ENCODE assay signal across 8 mouse cellular contexts in the genomic region with DNA sequence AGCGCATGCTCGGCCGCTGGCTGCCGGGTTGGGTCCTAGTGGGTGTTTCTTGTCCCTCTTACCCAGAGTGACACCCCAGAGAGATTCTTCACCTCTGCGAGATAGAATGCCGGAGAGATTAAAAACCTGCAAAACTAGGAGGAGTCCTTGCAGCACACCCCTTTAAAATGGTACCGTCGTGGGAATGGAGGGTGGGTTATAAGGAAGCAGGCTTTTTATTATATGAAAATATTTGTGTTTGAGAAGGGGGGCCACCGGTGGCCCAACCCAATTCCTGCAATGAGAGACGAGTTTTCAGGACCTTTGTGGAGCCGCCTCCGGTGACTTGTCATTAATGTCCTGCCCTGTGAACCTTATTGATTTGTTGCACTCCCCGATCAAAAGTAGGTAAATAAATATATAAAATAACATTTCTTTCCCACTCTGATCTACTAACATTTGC. TPM values are rescaled to one million over a fixed set of nuclear protein-coding genes. Genes with fewer than 3 reads are reported as not detected.
A peak's percentile ranks its signal among the peaks of the same experiment; 100 is the strongest.
DNase-seq lines count a peak whose midpoint lies in the region; ATAC-seq and TF ChIP-seq lines count a peak whose summit lies in the region.

A gene (minus strand): TSS at position 172 of the 442 bp plus-strand sequence.

- peak within 1 kb of the TSS; percentile 88 for H3K4me2 ChIP-seq in heart, embryonic 11.5 days
- peak within 1 kb of the TSS; percentile 62 for H3K4me2 ChIP-seq in midbrain, postnatal 0 days (ENCODE audit: low read depth, low read length, poor library complexity, severe bottlenecking)

- peak within 1 kb of the TSS; percentile 92 for H3K27ac ChIP-seq in brown adipose tissue, adult 24 weeks (replicated peaks; ENCODE audit: low read depth, low read length)
- H3K27ac ChIP-seq in heart, embryonic 11.5 days (ENCODE audit: low read depth, low read length) = peak within 1 kb of the TSS; percentile 97
- peak within 1 kb of the TSS; percentile 58 for H3K27ac ChIP-seq in midbrain, postnatal 0 days (ENCODE audit: low read depth, low read length)

- H3K4me1 ChIP-seq in brown adipose tissue, adult 24 weeks (ENCODE audit: control insufficient read depth, insufficient read depth, insufficient read length, low read length) = peaks cover 9% of the 10 kb centered on the region
- peaks cover 3% of the 10 kb centered on the region; the same call in 1 of the 2 replicates for H3K4me1 ChIP-seq in heart, embryonic 11.5 days (ENCODE audit: control insufficient read depth, insufficient read depth, low read length)
- peaks cover 3% of the 10 kb centered on the region; the same call in 1 of the 2 replicates for H3K4me1 ChIP-seq in midbrain, postnatal 0 days (ENCODE audit: insufficient read depth, low read length)

- 2% methylated on average over 13 of the region's 13 CpGs for WGBS in heart, embryonic 11.5 days (ENCODE audit: insufficient replicate concordance)
- WGBS in midbrain, postnatal 0 days = under 1% methylated on average over 13 of the region's 13 CpGs

- H3K9ac ChIP-seq in heart, embryonic 11.5 days (ENCODE audit: low read depth, low read length) = peak within 1 kb of the TSS; percentile 85
- peak within 1 kb of the TSS; percentile 62 for H3K9ac ChIP-seq in midbrain, postnatal 0 days (replicated peaks; ENCODE audit: low read length, poor library complexity, severe bottlenecking)

- peak within 1 kb of the TSS; percentile 90 for H3K4me3 ChIP-seq in brown adipose tissue, adult 24 weeks (ENCODE audit: insufficient read depth, low read depth, low read length)
- H3K4me3 ChIP-seq in heart, embryonic 11.5 days (ENCODE audit: low read depth, low read length) = peak within 1 kb of the TSS; percentile 73
- H3K4me3 ChIP-seq in midbrain, postnatal 0 days (ENCODE audit: low read depth, low read length) = peak within 1 kb of the TSS; percentile 63

- DNase-seq in left cerebral cortex, adult 18-20 months (ENCODE audit: low spot score in 2 of 2) = no peak
- no peak for DNase-seq in left cerebral cortex, adult 11 months (ENCODE audit: low spot score)
- DNase-seq in layer of hippocampus, postnatal 36 days = no peak
- DNase-seq in midbrain, postnatal 0 days (ENCODE audit: low spot score) = no peak
- no peak for DNase-seq in right cerebral cortex, adult 18-20 months
- no peak for DNase-seq in cerebellum, postnatal 14 days

- no peaks in the 10 kb centered on the region for H3K9me3 ChIP-seq in heart, embryonic 11.5 days (replicated peaks; ENCODE audit: control insufficient read depth, low read length)
- no peaks in the 10 kb centered on the region for H3K9me3 ChIP-seq in midbrain, postnatal 0 days (ENCODE audit: low read length)

- H3K27me3 ChIP-seq in heart, embryonic 11.5 days (ENCODE audit: control insufficient read depth, insufficient read depth, low read length) = no peaks in the 10 kb centered on the region
- H3K27me3 ChIP-seq in midbrain, postnatal 0 days (ENCODE audit: insufficient read depth, low read length) = no peaks in the 10 kb centered on the region

- no peak for TF ChIP-seq CTCF in midbrain, postnatal 0 days (IDR thresholded peaks at IDR 0.05)

- H3K36me3 ChIP-seq in heart, embryonic 11.5 days (ENCODE audit: control insufficient read depth, insufficient read depth, low read length) = peaks cover 3% of the 10 kb centered on the region
- H3K36me3 ChIP-seq in midbrain, postnatal 0 days (ENCODE audit: insufficient read depth, low read length) = no peaks in the 10 kb centered on the region

- ATAC-seq in heart, embryonic 11.5 days (replicated peaks; ENCODE audit: insufficient number of reproducible peaks, low FRiP score, low TSS enrichment) = no peak
- no peak for ATAC-seq in midbrain, postnatal 0 days (ENCODE audit: low FRiP score)

RNA-seq across cellular contexts. Expression of the gene that starts here (rescaled TPM):
- 10 to 100 TPM; 21.1 to 22.0 TPM for total RNA-seq in left cerebral cortex, adult 18-20 months (2021)
- polyA plus RNA-seq in brown adipose tissue, adult 24 weeks (2012; ENCODE audit: insufficient read depth, insufficient read length, missing spikeins) = 156 and 175 TPM in 2 replicates
- polyA plus RNA-seq in heart, embryonic 11.5 days (2014; fragmentation: Nextera tagmentation; extraction: Ambion mirVana) = 70.1 and 74.8 TPM in 2 replicates
- 10 to 100 TPM; 26.1 to 33.7 TPM for total RNA-seq in layer of hippocampus, postnatal 36 days (2021)
- 22.5 and 30.2 TPM in 2 replicates for total RNA-seq in midbrain, postnatal 0 days (2014; rRNA removed)
- polyA plus RNA-seq in midbrain, postnatal 0 days (2015; fragmentation: Nextera tagmentation; extraction: Ambion mirVana) = 50.0 and 54.7 TPM in 2 replicates
